Mouse (Mus musculus) C2C12 (cell line): ENCODE results near the gene Plekhm2.

Source experiments
- CTCF ChIP-seq: IDR thresholded peaks from one replicate; pipeline ENCODE4 v1.5.1; 2011; ENCODE audit not compliant: control insufficient read depth, insufficient read depth, insufficient read length
- MAX ChIP-seq: IDR thresholded peaks from one replicate; pipeline ENCODE4 v1.6.1; 2011; ENCODE audit warnings: mild to moderate bottlenecking, control low read depth
- MYOD1 ChIP-seq: IDR thresholded peaks from one replicate; pipeline ENCODE4 v1.6.1; 2011; ENCODE audit warnings: low read depth; ENCODE audit not compliant: control insufficient read depth, insufficient read length
- MYOG ChIP-seq: IDR thresholded peaks from one replicate; pipeline ENCODE4 v1.6.1; 2011; ENCODE audit not compliant: control insufficient read depth, insufficient read length; ENCODE audit errors: extremely low read depth
- USF1 ChIP-seq: IDR thresholded peaks from one replicate; pipeline ENCODE4 v1.6.1; 2011; ENCODE audit warnings: low read depth, mild to moderate bottlenecking, control low read depth, moderate library complexity

- no peak for TF ChIP-seq MYOD1
- TF ChIP-seq CTCF: no peak
- no peak for TF ChIP-seq USF1
- no peak for TF ChIP-seq MAX
- no peak for TF ChIP-seq MYOG
Observed at GRCm38 (mm10) chr4:141681767-141682166, 17.1 kb upstream of the Plekhm2 start.
